19 mouse cellular contexts compared by ENCODE assay signal in genomic region chr19:40595831-40596230, GRCm38 (mm10). TPM values are rescaled to one million over a fixed set of nuclear protein-coding genes. Genes with fewer than 3 reads are reported as not detected.
DNase-seq lines count a peak whose midpoint lies in the region; ATAC-seq and TF ChIP-seq lines count a peak whose summit lies in the region.
"Had no signal": no experiment of that assay in that cellular context is flagged by ENCODE, and none has a peak within 500 bp of the region (broad histone marks: within the 10 kb centered on the region; RNA-seq: fewer than 3 reads in every experiment).

No protein-coding gene starts in this region.

- DNase-seq in adrenal gland, postnatal 14 days: peak; percentile 40
- no peak for DNase-seq in adrenal gland, adult (ENCODE audit: inconsistent age in 2 of 2, low spot score in 1 of 2)
- DNase-seq in Muller cell, postnatal 12 days (ENCODE audit: inconsistent ontology term): peak; percentile 69
- no peak for DNase-seq in layer of hippocampus, adult 2 months (ENCODE audit: low spot score in 2 of 2)
- DNase-seq: B cell, adult 2 months; liver; lung, adult 2 months; lung, postnatal 4 days; right cerebral cortex, adult 18-20 months had no signal

- H3K4me3 ChIP-seq in heart, embryonic 13.5 days: no peak overlapping the region
- H3K4me3 ChIP-seq in heart, embryonic 11.5 days (ENCODE audit: low read depth, low read length): no peak overlapping the region
- H3K4me3 ChIP-seq in heart, embryonic 16.5 days (ENCODE audit: low read length): no peak overlapping the region
- H3K4me3 ChIP-seq in layer of hippocampus, adult 2 months: no peak overlapping the region
- no peak overlapping the region for H3K4me3 ChIP-seq in forebrain, embryonic 13.5 days
- H3K4me3 ChIP-seq: heart, adult 2 months; hindbrain, embryonic 13.5 days; midbrain, embryonic 10.5 days had no signal

- H3K4me2 ChIP-seq in heart, embryonic 13.5 days: no peak overlapping the region
- no peak overlapping the region for H3K4me2 ChIP-seq in heart, embryonic 11.5 days
- no peak overlapping the region for H3K4me2 ChIP-seq in heart, embryonic 16.5 days (ENCODE audit: low read depth, low read length)
- no peak overlapping the region for H3K4me2 ChIP-seq in forebrain, embryonic 13.5 days
- H3K4me2 ChIP-seq: hindbrain, embryonic 13.5 days had no signal

- no peaks in the 10 kb centered on the region for H3K9me3 ChIP-seq in heart, embryonic 13.5 days
- H3K9me3 ChIP-seq in heart, embryonic 11.5 days (replicated peaks; ENCODE audit: control insufficient read depth, low read length): no peaks in the 10 kb centered on the region
- H3K9me3 ChIP-seq in heart, embryonic 16.5 days (replicated peaks; ENCODE audit: control insufficient read depth, low read length): no peaks in the 10 kb centered on the region
- H3K9me3 ChIP-seq in forebrain, embryonic 13.5 days (replicated peaks): no peaks in the 10 kb centered on the region
- H3K9me3 ChIP-seq: hindbrain, embryonic 13.5 days; midbrain, embryonic 10.5 days had no signal

- no peak for ATAC-seq in heart, embryonic 13.5 days (ENCODE audit: extremely low read depth, insufficient number of reproducible peaks, low FRiP score, low TSS enrichment)
- ATAC-seq in heart, embryonic 11.5 days (replicated peaks; ENCODE audit: insufficient number of reproducible peaks, low FRiP score, low TSS enrichment): no peak
- ATAC-seq in heart, embryonic 16.5 days (replicated peaks; ENCODE audit: extremely low read depth, insufficient read depth, low FRiP score): peak; percentile 45; the same call in 1 of the 2 replicates
- no peak for ATAC-seq in forebrain, embryonic 13.5 days
- ATAC-seq: activated CD4-positive, CD25-positive, alpha-beta regulatory T cell, adult 4 months; forebrain, embryonic 16.5 days; Patski had no signal

- H3K27ac ChIP-seq in heart, embryonic 13.5 days (replicated peaks): peak overlapping the region; percentile 20; the same call in 1 of the 2 replicates
- no peak overlapping the region for H3K27ac ChIP-seq in heart, embryonic 11.5 days (ENCODE audit: low read depth, low read length)
- H3K27ac ChIP-seq in heart, embryonic 16.5 days (ENCODE audit: low read length): no peak overlapping the region
- H3K27ac ChIP-seq in layer of hippocampus, adult 2 months: no peak overlapping the region
- H3K27ac ChIP-seq in forebrain, embryonic 13.5 days: no peak overlapping the region
- H3K27ac ChIP-seq: heart, adult 2 months; hindbrain, embryonic 13.5 days; midbrain, embryonic 10.5 days had no signal

- peaks cover 33% of the 10 kb centered on the region for H3K36me3 ChIP-seq in heart, embryonic 13.5 days
- H3K36me3 ChIP-seq in heart, embryonic 11.5 days (ENCODE audit: control insufficient read depth, insufficient read depth, low read length): no peaks in the 10 kb centered on the region; the same call in 1 of the 2 replicates
- no peaks in the 10 kb centered on the region; the same call in 1 of the 2 replicates for H3K36me3 ChIP-seq in heart, embryonic 16.5 days (ENCODE audit: control insufficient read depth, insufficient read depth)
- peaks cover 23% of the 10 kb centered on the region for H3K36me3 ChIP-seq in forebrain, embryonic 13.5 days (ENCODE audit: poor library complexity, severe bottlenecking)

- TF ChIP-seq CTCF in layer of hippocampus, adult 2 months (conservative IDR thresholded peaks at IDR 0.05): no peak

- no peaks in the 10 kb centered on the region for H3K27me3 ChIP-seq in heart, embryonic 13.5 days (replicated peaks)
- H3K27me3 ChIP-seq in heart, embryonic 11.5 days (ENCODE audit: control insufficient read depth, insufficient read depth, low read length): no peaks in the 10 kb centered on the region
- no peaks in the 10 kb centered on the region for H3K27me3 ChIP-seq in heart, embryonic 16.5 days (ENCODE audit: control insufficient read depth, insufficient read depth, low read length)
- no peaks in the 10 kb centered on the region for H3K27me3 ChIP-seq in forebrain, embryonic 13.5 days
- H3K27me3 ChIP-seq: hindbrain, embryonic 13.5 days; Patski had no signal

- no peaks in the 10 kb centered on the region for H3K4me1 ChIP-seq in heart, embryonic 13.5 days
- no peaks in the 10 kb centered on the region for H3K4me1 ChIP-seq in heart, embryonic 11.5 days (ENCODE audit: control insufficient read depth, insufficient read depth, low read length)
- no peaks in the 10 kb centered on the region for H3K4me1 ChIP-seq in heart, embryonic 16.5 days (ENCODE audit: control insufficient read depth, insufficient read depth, low read length)
- no peaks in the 10 kb centered on the region for H3K4me1 ChIP-seq in forebrain, embryonic 13.5 days
- H3K4me1 ChIP-seq: hindbrain, embryonic 13.5 days; midbrain, embryonic 10.5 days had no signal

- 82% methylated on average over 8 of the region's 8 CpGs for WGBS in heart, embryonic 13.5 days
- WGBS in heart, embryonic 11.5 days (ENCODE audit: insufficient replicate concordance): 87% methylated on average over 8 of the region's 8 CpGs
- WGBS in heart, embryonic 16.5 days: 73% methylated on average over 8 of the region's 8 CpGs
- WGBS in forebrain, embryonic 13.5 days: 78% methylated on average over 8 of the region's 8 CpGs

- H3K9ac ChIP-seq in heart, embryonic 13.5 days: no peak overlapping the region
- no peak overlapping the region for H3K9ac ChIP-seq in heart, embryonic 11.5 days (ENCODE audit: low read depth, low read length)
- no peak overlapping the region for H3K9ac ChIP-seq in heart, embryonic 16.5 days (ENCODE audit: low read length)
- no peak overlapping the region for H3K9ac ChIP-seq in forebrain, embryonic 13.5 days
- H3K9ac ChIP-seq: hindbrain, embryonic 13.5 days had no signal

RNA-seq across cellular contexts. Expression of gene Aldh18a1, which starts 7.6 kb away (rescaled TPM):
- 17.7 and 21.4 TPM in 2 replicates for total RNA-seq in adrenal gland, postnatal 14 days (2021)
- 40.7 and 42.0 TPM in 2 replicates for polyA plus RNA-seq in heart, embryonic 13.5 days (2015; fragmentation: Nextera tagmentation; extraction: Ambion mirVana)
- polyA plus RNA-seq in heart, embryonic 11.5 days (2014; fragmentation: Nextera tagmentation; extraction: Ambion mirVana): 38.9 and 42.9 TPM in 2 replicates
- 51.9 and 58.3 TPM in 2 replicates for polyA plus RNA-seq in heart, embryonic 16.5 days (2015; fragmentation: Nextera tagmentation; extraction: Ambion mirVana)
- 10 to 100 TPM; 21.2 to 22.3 TPM for total RNA-seq in layer of hippocampus, adult 2 months (2021)
- polyA plus RNA-seq in forebrain, embryonic 13.5 days (2015; fragmentation: Nextera tagmentation; extraction: Ambion mirVana): 81.4 and 87.0 TPM in 2 replicates

RNA-seq across cellular contexts. Expression of gene Tctn3, which starts 16.2 kb away (rescaled TPM):
- 5.4 and 5.8 TPM in 2 replicates for total RNA-seq in adrenal gland, postnatal 14 days (2021)
- 8.1 and 9.6 TPM in 2 replicates for polyA plus RNA-seq in heart, embryonic 13.5 days (2015; fragmentation: Nextera tagmentation; extraction: Ambion mirVana)
- 7.6 and 10.3 TPM in 2 replicates for polyA plus RNA-seq in heart, embryonic 11.5 days (2014; fragmentation: Nextera tagmentation; extraction: Ambion mirVana)
- 8.9 and 11.1 TPM in 2 replicates for polyA plus RNA-seq in heart, embryonic 16.5 days (2015; fragmentation: Nextera tagmentation; extraction: Ambion mirVana)
- total RNA-seq in layer of hippocampus, adult 2 months (2021): 10 to 100 TPM; 14.6 to 18.5 TPM
- polyA plus RNA-seq in forebrain, embryonic 13.5 days (2015; fragmentation: Nextera tagmentation; extraction: Ambion mirVana): 11.6 and 12.7 TPM in 2 replicates

RNA-seq across cellular contexts. Expression of gene Entpd1, which starts 16.3 kb away (rescaled TPM):
- 19.5 and 35.1 TPM in 2 replicates for total RNA-seq in adrenal gland, postnatal 14 days (2021)
- 8.0 and 9.2 TPM in 2 replicates for polyA plus RNA-seq in heart, embryonic 13.5 days (2015; fragmentation: Nextera tagmentation; extraction: Ambion mirVana)
- polyA plus RNA-seq in heart, embryonic 11.5 days (2014; fragmentation: Nextera tagmentation; extraction: Ambion mirVana): 13.1 and 15.9 TPM in 2 replicates
- polyA plus RNA-seq in heart, embryonic 16.5 days (2015; fragmentation: Nextera tagmentation; extraction: Ambion mirVana): 10.4 and 11.7 TPM in 2 replicates
- 10 to 100 TPM; 17.2 to 18.5 TPM for total RNA-seq in layer of hippocampus, adult 2 months (2021)
- 8.8 and 12.4 TPM in 2 replicates for polyA plus RNA-seq in forebrain, embryonic 13.5 days (2015; fragmentation: Nextera tagmentation; extraction: Ambion mirVana)

Comparison
In these comparisons a context has a peak if more than half of its experiments do, and no peak if none do; other contexts are left out.
1. DNase-seq: peak in adrenal gland, postnatal 14 days (single experiment) and Muller cell, postnatal 12 days (single experiment); none in adrenal gland, adult (0 of 2) and layer of hippocampus, adult 2 months (0 of 2).